In the genomic region with DNA sequence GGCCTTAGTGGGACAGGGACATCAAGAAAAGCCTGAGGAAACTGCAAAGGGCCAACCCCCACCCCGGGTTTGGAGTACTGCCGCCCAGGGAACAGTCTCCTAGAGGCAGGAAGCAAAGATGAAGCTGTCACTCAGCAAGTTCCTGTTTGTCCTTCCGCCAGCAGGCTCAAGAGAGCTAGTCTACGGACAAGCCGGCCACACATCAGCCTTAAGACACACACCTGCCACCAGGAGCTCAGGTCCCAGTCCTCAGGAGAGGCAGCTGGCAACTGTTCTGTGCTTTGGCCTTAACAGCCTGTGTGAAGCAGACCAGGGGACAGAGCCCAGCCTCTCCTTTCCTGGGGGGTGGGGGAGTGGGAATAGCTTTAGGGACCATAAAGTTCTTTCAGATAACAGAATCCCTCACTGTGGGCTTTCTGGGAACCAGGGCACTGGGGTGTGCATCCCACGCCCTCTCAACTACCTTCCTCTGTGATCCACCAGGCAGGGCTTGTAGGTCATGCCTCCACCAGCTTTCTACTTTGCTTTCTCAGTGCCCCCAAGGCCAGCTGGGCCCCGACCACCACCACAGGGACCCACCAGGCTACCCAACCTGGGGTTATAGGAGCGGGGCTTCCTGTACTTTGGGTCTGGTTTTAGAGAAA, we compare ENCODE assay signal across 8 mouse cellular contexts.
DNase-seq lines count a peak whose midpoint lies in the region; ATAC-seq and TF ChIP-seq lines count a peak whose summit lies in the region.

No protein-coding gene starts in this region.

- no peak overlapping the region for H3K4me3 ChIP-seq in lung, embryonic 15.5 days
- no peak overlapping the region for H3K4me3 ChIP-seq in stomach, postnatal 0 days (ENCODE audit: low read depth, low read length)

- H3K4me2 ChIP-seq in lung, embryonic 15.5 days: no peak overlapping the region
- H3K4me2 ChIP-seq in stomach, postnatal 0 days (replicated peaks; ENCODE audit: low read depth): no peak overlapping the region

- peak overlapping the region; percentile 89 for H3K27ac ChIP-seq in lung, embryonic 15.5 days
- peak overlapping the region; percentile 78 for H3K27ac ChIP-seq in stomach, postnatal 0 days (replicated peaks)

- CTCF ChIA-PET in Patski (lab: Charles Lee): interaction anchor here (0.9 to 1.7 kb wide), 5 partner anchors 16 to 99 kb away, joined by 3 to 4 read pairs (median 4); no protein-coding TSS in a partner anchor

- H3K36me3 ChIP-seq in lung, embryonic 15.5 days: peaks cover 3% of the 10 kb centered on the region; the same call in 1 of the 2 replicates
- H3K36me3 ChIP-seq in stomach, postnatal 0 days (ENCODE audit: control insufficient read depth, insufficient read depth, low read length): peaks cover 4% of the 10 kb centered on the region; the same call in 1 of the 2 replicates

- TF ChIP-seq EP300 in stomach, postnatal 0 days (optimal IDR thresholded peaks at IDR 0.05): no peak

- H3K9ac ChIP-seq in lung, embryonic 15.5 days: peak overlapping the region; percentile 29; the same call in 1 of the 2 replicates
- H3K9ac ChIP-seq in stomach, postnatal 0 days (ENCODE audit: low read length): no peak overlapping the region

- WGBS in lung, embryonic 15.5 days: 43% methylated on average over 8 of the region's 8 CpGs
- WGBS in stomach, postnatal 0 days: 66% methylated on average over 8 of the region's 8 CpGs

- POLR2A ChIA-PET in Patski (lab: Charles Lee): interaction anchor here (0.8 to 0.9 kb wide), 2 partner anchors 10 to 142 kb away, joined by 3 to 5 read pairs; no protein-coding TSS in a partner anchor

- peaks cover 40% of the 10 kb centered on the region for H3K4me1 ChIP-seq in lung, embryonic 15.5 days
- peaks cover 6% of the 10 kb centered on the region; the same call in 1 of the 2 replicates for H3K4me1 ChIP-seq in stomach, postnatal 0 days (replicated peaks; ENCODE audit: control insufficient read depth, insufficient read depth)

- no peak for TF ChIP-seq CTCF in Patski (IDR thresholded peaks at IDR 0.05)
- no peak for TF ChIP-seq CTCF in stomach, postnatal 0 days (IDR thresholded peaks at IDR 0.05; ENCODE audit: low read depth)

- peak; percentile 46 for DNase-seq in 416B (ENCODE audit: low read depth)
- peak; percentile 50 for DNase-seq in Patski (ENCODE audit: low read depth, low spot score)
- DNase-seq in heart, adult 9 months (ENCODE audit: low spot score in 2 of 2): peak; percentile 66 to 80
- DNase-seq in kidney, adult 8-10 months: peak; percentile 59 to 66
- DNase-seq in stomach, postnatal 0 days (ENCODE audit: low spot score): no peak
- no peak for DNase-seq in right cerebral cortex, postnatal 4 days

- no peaks in the 10 kb centered on the region for H3K9me3 ChIP-seq in lung, embryonic 15.5 days
- H3K9me3 ChIP-seq in stomach, postnatal 0 days (ENCODE audit: control insufficient read depth, low read length): no peaks in the 10 kb centered on the region

- in situ Hi-C loops in Patski (cut with MboI; ENCODE audit: low pct_unique_long_range_greater_than_20kb): no loop called here

- H3K27me3 ChIP-seq in Patski: no peaks in the 10 kb centered on the region
- H3K27me3 ChIP-seq in lung, embryonic 15.5 days: no peaks in the 10 kb centered on the region
- H3K27me3 ChIP-seq in stomach, postnatal 0 days (ENCODE audit: control insufficient read depth, insufficient read depth, low read length): no peaks in the 10 kb centered on the region

- peak; percentile 26 for ATAC-seq in Patski
- ATAC-seq in lung, embryonic 15.5 days (ENCODE audit: borderline replicate concordance, extremely low read depth, low FRiP score, low TSS enrichment): no peak
- ATAC-seq in stomach, postnatal 0 days (ENCODE audit: low FRiP score, low TSS enrichment): no peak
- no peak for ATAC-seq in inflammation-experienced regulatory T-cells, adult 6 months

Comparison
In these comparisons a context has a peak if more than half of its experiments do, and no peak if none do; other contexts are left out.
1. DNase-seq: peak in 416B (single experiment), Patski (single experiment), heart, adult 9 months (2 of 2) and kidney, adult 8-10 months (2 of 2); none in stomach, postnatal 0 days (single experiment) and right cerebral cortex, postnatal 4 days (single experiment).